Mouse (Mus musculus) megakaryocyte progenitor cell, adult 5-6 weeks (primary cell): ENCODE data around the gene Slx1b. TPM values are rescaled to one million over a fixed set of nuclear protein-coding genes. Genes with fewer than 3 reads are reported as not detected.

Experiments
- ATAC-seq: replicated peaks from 2 replicates; pipeline ENCODE4 v1.8.0; 2016; ENCODE audit warnings: mild to moderate bottlenecking, moderate TSS enrichment, inconsistent platforms; ENCODE audit not compliant: poor library complexity
- total RNA-seq, 2 experiments: library from RNA; stranded (forward) in 1 of 2; stranded (reverse) in 1 of 2; fragments of 157-497, 149-512 nt in 1 of 2; fragments of 200-1000 nt in 1 of 2; gene quantifications; 2 replicates each; pipeline versions ENCODE4 v1.2.3 to v1.2.4; 2015 to 2017

Gene Slx1b
- total RNA-seq, 2 experiments from 2014 or later, result 4.7 to 4.8 TPM

DNA sequence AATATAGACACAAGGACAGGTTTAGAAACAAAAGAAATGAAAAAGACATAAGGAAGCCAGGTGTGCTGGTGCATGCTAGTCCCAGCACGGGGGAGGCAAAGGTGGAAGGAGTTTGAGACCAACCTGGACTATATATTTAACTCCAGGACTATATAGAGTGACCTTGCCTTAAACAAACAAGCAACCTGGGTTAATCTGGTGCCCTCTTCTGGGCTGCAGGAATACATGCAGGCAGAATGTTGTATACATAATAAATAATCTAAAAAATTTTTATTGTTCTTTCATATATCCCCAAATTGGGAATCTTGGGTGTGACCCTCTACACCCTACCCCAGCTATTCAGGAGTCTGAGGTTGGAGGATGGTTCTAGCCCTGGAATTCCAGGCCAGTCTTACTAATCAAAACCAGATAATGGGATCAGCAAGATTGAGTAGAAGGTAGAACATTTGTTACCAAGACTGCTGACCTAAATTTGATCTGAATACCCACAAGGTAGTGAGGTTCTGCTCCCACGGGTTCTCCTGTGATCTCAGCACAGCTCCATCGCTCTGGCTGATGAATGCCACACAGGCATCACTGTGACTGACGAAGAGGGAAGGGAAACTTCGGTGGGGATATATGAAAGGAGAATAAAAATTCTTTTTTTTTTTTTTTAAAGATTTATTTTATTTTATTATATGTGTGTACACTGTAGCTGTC, 52.9 kb downstream of the Slx1b start:
- peak; percentile 23; the same call in 1 of the 2 replicates for ATAC-seq

Other genes with a start within 250 kb of the Slx1b start
- gene Atp2a1, start 232.7 kb downstream of the Slx1b start, total RNA-seq (2015), result not detected in 2 replicates
- not detected in 2 replicates for gene Atp2a1, start 232.7 kb downstream of the Slx1b start, total RNA-seq (2017)
- 33.4 and 36.3 TPM in 2 replicates for gene Sh2b1, start 220.4 kb downstream of the Slx1b start, total RNA-seq (2015)
- 19.3 and 20.1 TPM in 2 replicates for gene Sh2b1, start 220.4 kb downstream of the Slx1b start, total RNA-seq (2017)
- gene Tufm, start 208.4 kb downstream of the Slx1b start, total RNA-seq (2015), result 89.9 and 97.9 TPM in 2 replicates
- 85.6 and 89.2 TPM in 2 replicates for gene Tufm, start 208.4 kb downstream of the Slx1b start, total RNA-seq (2017)
- gene Atxn2l, start 192.3 kb downstream of the Slx1b start, total RNA-seq (2015), result 86.9 and 88.6 TPM in 2 replicates
- gene Atxn2l, start 192.3 kb downstream of the Slx1b start, total RNA-seq (2017), result 29.0 and 29.5 TPM in 2 replicates
- gene Eif3c, start 129.4 kb downstream of the Slx1b start, total RNA-seq (2015), result 198 and 210 TPM in 2 replicates
- 226 and 261 TPM in 2 replicates for gene Eif3c, start 129.4 kb downstream of the Slx1b start, total RNA-seq (2017)
- 1.1 and 1.9 TPM in 2 replicates for gene Apobr, start 110.8 kb downstream of the Slx1b start, total RNA-seq (2015)
- gene Apobr, start 110.8 kb downstream of the Slx1b start, total RNA-seq (2017), result 4.2 and 4.9 TPM in 2 replicates
- 33.0 and 36.3 TPM in 2 replicates for gene Cln3, start 110.0 kb downstream of the Slx1b start, total RNA-seq (2015)
- gene Cln3, start 110.0 kb downstream of the Slx1b start, total RNA-seq (2017), result 9.2 and 19.9 TPM in 2 replicates
- gene Il27, start 100.8 kb downstream of the Slx1b start, total RNA-seq (2015), result 0.81 TPM in 1 of 2 replicates, not detected in the other
- gene Il27, start 100.8 kb downstream of the Slx1b start, total RNA-seq (2017), result 0.29 and 1.1 TPM in 2 replicates
- gene Nupr1, start 64.9 kb downstream of the Slx1b start, total RNA-seq (2015), result 0.17 and 1.6 TPM in 2 replicates
- 0.92 and 1.3 TPM in 2 replicates for gene Nupr1, start 64.9 kb downstream of the Slx1b start, total RNA-seq (2017)
- gene Sgf29, start 46.5 kb downstream of the Slx1b start, total RNA-seq (2015), result 65.7 and 74.6 TPM in 2 replicates
- 40.1 and 52.5 TPM in 2 replicates for gene Sgf29, start 46.5 kb downstream of the Slx1b start, total RNA-seq (2017)
- 1.7 and 3.2 TPM in 2 replicates for gene Sult1a1, start 19.4 kb downstream of the Slx1b start, total RNA-seq (2015)
- 1.0 and 3.6 TPM in 2 replicates for gene Sult1a1, start 19.4 kb downstream of the Slx1b start, total RNA-seq (2017)
- 89.8 and 95.2 TPM in 2 replicates for gene Bola2, start 383 bp downstream of the Slx1b start, total RNA-seq (2015)
- 168 and 218 TPM in 2 replicates for gene Bola2, start 383 bp downstream of the Slx1b start, total RNA-seq (2017)
- gene Coro1a, start 12.0 kb upstream of the Slx1b start, total RNA-seq (2015), result 259 and 365 TPM in 2 replicates
- 366 and 525 TPM in 2 replicates for gene Coro1a, start 12.0 kb upstream of the Slx1b start, total RNA-seq (2017)
- gene Mapk3, start 63.8 kb upstream of the Slx1b start, total RNA-seq (2015), result 86.5 and 106 TPM in 2 replicates
- gene Mapk3, start 63.8 kb upstream of the Slx1b start, total RNA-seq (2017), result 36.0 and 41.3 TPM in 2 replicates
- 8.4 and 13.3 TPM in 2 replicates for gene Gdpd3, start 70.5 kb upstream of the Slx1b start, total RNA-seq (2015)
- gene Gdpd3, start 70.5 kb upstream of the Slx1b start, total RNA-seq (2017), result 7.1 and 7.7 TPM in 2 replicates
- 25.4 and 32.4 TPM in 2 replicates for gene Ypel3, start 81.2 kb upstream of the Slx1b start, total RNA-seq (2015)
- 11.8 and 15.1 TPM in 2 replicates for gene Ypel3, start 81.2 kb upstream of the Slx1b start, total RNA-seq (2017)
- gene Tbx6, start 85.7 kb upstream of the Slx1b start, total RNA-seq (2015), result 0.34 and 0.42 TPM in 2 replicates
- 0.14 TPM in 1 of 2 replicates, not detected in the other for gene Tbx6, start 85.7 kb upstream of the Slx1b start, total RNA-seq (2017)
- gene Ppp4c, start 96.7 kb upstream of the Slx1b start, total RNA-seq (2015), result 209 and 216 TPM in 2 replicates
- gene Ppp4c, start 96.7 kb upstream of the Slx1b start, total RNA-seq (2017), result 113 and 131 TPM in 2 replicates
- not detected in 2 replicates for gene Fam57b, start 101.9 kb upstream of the Slx1b start, total RNA-seq (2015)
- not detected in 2 replicates for gene Fam57b, start 101.9 kb upstream of the Slx1b start, total RNA-seq (2017)
- gene 4930451I11Rik, start 135.9 kb upstream of the Slx1b start, total RNA-seq (2015), result not detected in 2 replicates
- not detected in 2 replicates for gene 4930451I11Rik, start 135.9 kb upstream of the Slx1b start, total RNA-seq (2017)
- gene Doc2a, start 151.6 kb upstream of the Slx1b start, total RNA-seq (2015), result not detected in 2 replicates
- gene Doc2a, start 151.6 kb upstream of the Slx1b start, total RNA-seq (2017), result 0.07 TPM in 1 of 2 replicates, not detected in the other
- 21.8 and 27.5 TPM in 2 replicates for gene Hirip3, start 166.2 kb upstream of the Slx1b start, total RNA-seq (2015)
- gene Hirip3, start 166.2 kb upstream of the Slx1b start, total RNA-seq (2017), result 215 and 246 TPM in 2 replicates
- 83.1 and 83.9 TPM in 2 replicates for gene Ino80e, start 166.6 kb upstream of the Slx1b start, total RNA-seq (2015)
- gene Ino80e, start 166.6 kb upstream of the Slx1b start, total RNA-seq (2017), result 36.3 and 38.5 TPM in 2 replicates
- gene Taok2, start 188.9 kb upstream of the Slx1b start, total RNA-seq (2015), result 16.5 and 19.4 TPM in 2 replicates
- 30.2 and 32.6 TPM in 2 replicates for gene Taok2, start 188.9 kb upstream of the Slx1b start, total RNA-seq (2017)
- gene Tmem219, start 227.1 kb upstream of the Slx1b start, total RNA-seq (2015), result 19.1 and 28.8 TPM in 2 replicates
- 19.8 and 36.4 TPM in 2 replicates for gene Tmem219, start 227.1 kb upstream of the Slx1b start, total RNA-seq (2017)
- gene Kctd13, start 233.1 kb upstream of the Slx1b start, total RNA-seq (2015), result 6.6 and 11.5 TPM in 2 replicates
- 8.9 and 13.2 TPM in 2 replicates for gene Kctd13, start 233.1 kb upstream of the Slx1b start, total RNA-seq (2017)